Mouse (Mus musculus) intestine, postnatal 0 days (tissue): ENCODE measurements at regions not wholly inside any gene's neighbourhood (a gene's known extent, or its start where the extent isn't known, plus 50 kb on each side); places are given as distances from the start of the nearest gene placed in this dataset.

Experiments
- ATAC-seq: fragments of 200-750 bp; cut with Nextera tagmentation; 2 replicates; pipeline ENCODE4 v1.8.0; 2017; ENCODE audit warnings: mild to moderate bottlenecking, moderate TSS enrichment, moderate library complexity
- H3K27ac ChIP-seq: fragments of 300-500 bp; sonication (generic); 2 replicates; pipeline ENCODE4 v1.5.1; 2014; ENCODE audit warnings: mild to moderate bottlenecking, low read depth, low read length, moderate library complexity
- H3K27me3 ChIP-seq: fragments of 300-500 bp; sonication (generic); replicated peaks from 2 replicates; pipeline ENCODE4 v1.6.1; 2014; ENCODE audit warnings: low read length, mixed read lengths; ENCODE audit not compliant: control insufficient read depth, insufficient read depth
- H3K36me3 ChIP-seq: fragments of 300-500 bp; sonication (generic); 2 replicates; pipeline ENCODE4 v1.6.1; 2014; ENCODE audit warnings: mild to moderate bottlenecking, moderate library complexity; ENCODE audit not compliant: control insufficient read depth, insufficient read depth
- H3K4me1 ChIP-seq: fragments of 300-500 bp; sonication (generic); replicated peaks from 2 replicates; pipeline ENCODE4 v1.6.1; 2014; ENCODE audit warnings: antibody characterized with exemption, low read length, mixed read lengths; ENCODE audit not compliant: control insufficient read depth, insufficient read depth
- H3K4me2 ChIP-seq: fragments of 300-500 bp; sonication (generic); replicated peaks from 2 replicates; pipeline ENCODE4 v1.6.1; 2014; ENCODE audit warnings: low read depth, mild to moderate bottlenecking, moderate library complexity
- H3K4me3 ChIP-seq: fragments of 300-500 bp; sonication (generic); 2 replicates; pipeline ENCODE4 v1.5.1; 2014; ENCODE audit warnings: low read depth, low read length
- H3K9ac ChIP-seq: fragments of 300-500 bp; sonication (generic); 2 replicates; pipeline ENCODE4 v1.6.1; 2014; ENCODE audit warnings: mild to moderate bottlenecking, low read depth, low read length
- H3K9me3 ChIP-seq: fragments of 300-500 bp; sonication (generic); 2 replicates; pipeline ENCODE4 v1.6.1; 2016; ENCODE audit warnings: mixed run types; ENCODE audit not compliant: control insufficient read depth
- CTCF ChIP-seq: sonication (generic); IDR thresholded peaks from 2 replicates; pipeline ENCODE4 v1.5.1; 2016; ENCODE audit warnings: low read depth, mild to moderate bottlenecking, control low read depth, antibody characterized with exemption, moderate library complexity
- WGBS: fragments of 180-500 bp; shearing (Covaris S2); extraction: QIAGEN DNeasy Blood & Tissue Kit; methylation state at CpG from one replicate; pipeline ENCODE4 v1.1.7; 2014; 5-methylcytosine and 5-hydroxymethylcytosine counted together

DNA sequence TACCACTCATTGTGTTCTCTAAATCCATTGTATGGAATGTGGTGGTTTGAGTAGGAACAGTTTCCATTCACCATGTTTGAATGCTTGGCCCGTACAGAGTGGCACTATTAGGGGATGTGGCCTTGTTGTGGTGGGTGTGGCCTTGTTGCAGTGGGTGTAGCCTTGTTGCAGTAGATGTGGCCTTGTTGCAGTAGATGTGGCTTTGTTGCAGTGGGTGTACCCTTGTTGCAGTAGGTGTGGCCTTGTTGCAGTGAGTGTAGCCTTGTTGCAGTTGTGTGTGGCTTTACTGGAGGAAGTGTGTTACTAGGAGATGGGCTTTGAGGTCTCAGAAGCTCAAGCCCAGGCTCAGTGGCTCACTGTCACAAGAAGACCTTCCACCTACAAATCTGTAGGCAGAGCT, 64.4 kb upstream of the Plxnc1 start:
- 96% methylated on average over 1 of the region's 1 CpGs for WGBS
- H3K36me3 ChIP-seq: no peaks in the 10 kb centered on the region
- H3K4me3 ChIP-seq: no peak overlapping the region
- H3K4me2 ChIP-seq: no peak overlapping the region
- ATAC-seq: no peak
- no peaks in the 10 kb centered on the region for H3K9me3 ChIP-seq
- no peak for TF ChIP-seq CTCF
- H3K4me1 ChIP-seq: no peaks in the 10 kb centered on the region
- no peaks in the 10 kb centered on the region for H3K27me3 ChIP-seq
- H3K9ac ChIP-seq: no peak overlapping the region
- H3K27ac ChIP-seq: no peak overlapping the region

DNA sequence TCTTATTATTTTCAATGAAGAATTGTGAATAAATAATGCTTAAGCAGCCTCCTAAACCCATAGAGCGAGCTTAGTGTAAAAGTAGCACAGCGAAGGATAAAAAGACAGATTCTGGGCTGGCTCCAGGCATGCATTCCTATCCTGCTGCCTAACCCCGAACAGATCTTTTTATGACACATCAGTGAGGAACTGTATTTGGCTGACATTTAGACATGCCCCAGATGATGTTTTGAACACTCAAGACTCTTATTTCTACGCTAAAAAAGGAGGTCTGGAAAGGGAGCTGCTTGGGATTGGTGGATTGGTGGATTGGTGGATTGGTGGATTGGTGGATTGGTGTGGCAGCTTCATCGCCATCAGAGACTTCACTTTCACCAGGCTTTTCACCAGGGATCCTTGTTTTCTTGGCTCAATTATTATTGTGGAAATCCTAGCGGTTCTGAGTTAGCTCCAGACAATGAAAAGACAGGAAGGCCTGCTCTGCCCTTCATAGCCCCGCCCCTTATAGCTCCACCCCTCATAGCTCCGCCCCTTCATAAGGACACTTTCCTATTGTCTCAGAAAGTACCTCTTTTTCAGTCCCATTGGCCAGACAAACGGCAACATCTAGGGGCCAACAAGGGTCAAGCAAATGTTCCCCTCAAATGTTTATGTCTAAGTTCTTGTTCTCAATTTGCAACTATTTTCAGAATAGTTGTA, 59.6 kb upstream of the Plxnc1 start:
- TF ChIP-seq CTCF: no peak
- Histone ChIP-seq H3K36me3 (no peaks in the 10 kb centered on the region), H3K9me3 (no peaks in the 10 kb centered on the region), H3K4me3 (no peak overlapping the region), H3K4me1 (no peaks in the 10 kb centered on the region; the same call in 1 of the 2 replicates), H3K27me3 (no peaks in the 10 kb centered on the region), H3K9ac (no peak overlapping the region), H3K27ac (no peak overlapping the region), H3K4me2 (no peak overlapping the region)
- WGBS: 68% methylated on average over 9 of the region's 9 CpGs
- no peak for ATAC-seq

- Histone ChIP-seq H3K4me2 (no peak overlapping the region), H3K27me3 (no peaks in the 10 kb centered on the region), H3K9ac (no peak overlapping the region), H3K4me1 (no peaks in the 10 kb centered on the region; the same call in 1 of the 2 replicates), H3K36me3 (no peaks in the 10 kb centered on the region), H3K4me3 (no peak overlapping the region), H3K27ac (peak overlapping the region; percentile 21; the same call in 1 of the 2 replicates), H3K9me3 (no peaks in the 10 kb centered on the region)
- no peak for ATAC-seq
- WGBS: 64% methylated on average over 7 of the region's 7 CpGs
- no peak for TF ChIP-seq CTCF
Observed at GRCm38 (mm10) chr10:95003621-95004020, 59.0 kb upstream of the Plxnc1 start.

DNA sequence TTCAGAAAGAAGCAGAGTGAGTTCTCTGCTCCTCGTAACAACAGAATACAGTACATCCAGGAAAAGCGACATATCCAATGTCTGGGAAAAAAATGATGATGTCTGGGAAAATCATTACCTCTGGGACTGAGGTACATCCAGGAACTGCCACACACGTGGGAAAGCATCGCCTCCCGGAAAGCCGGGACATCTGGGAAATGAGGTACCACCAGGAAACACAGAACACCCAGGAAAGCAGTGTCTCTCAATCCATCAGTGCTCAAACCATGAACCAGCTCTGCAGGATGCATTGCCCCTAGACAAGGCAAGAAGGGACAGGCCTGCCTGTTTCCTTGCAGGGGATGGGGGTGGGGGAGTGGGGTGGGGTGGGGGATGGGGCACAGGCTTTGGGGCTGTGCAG, 57.0 kb upstream of the Plxnc1 start:
- ATAC-seq: no peak
- Histone ChIP-seq H3K9me3 (no peaks in the 10 kb centered on the region), H3K36me3 (no peaks in the 10 kb centered on the region), H3K9ac (no peak overlapping the region), H3K4me1 (no peaks in the 10 kb centered on the region; the same call in 1 of the 2 replicates), H3K27ac (no peak overlapping the region), H3K27me3 (no peaks in the 10 kb centered on the region), H3K4me2 (no peak overlapping the region), H3K4me3 (no peak overlapping the region)
- no peak for TF ChIP-seq CTCF
- 68% methylated on average over 6 of the region's 6 CpGs for WGBS

- TF ChIP-seq CTCF: no peak
- no peak for ATAC-seq
- 41% methylated on average over 5 of the region's 5 CpGs for WGBS
- Histone ChIP-seq H3K9me3 (no peaks in the 10 kb centered on the region), H3K4me3 (no peak overlapping the region), H3K4me2 (no peak overlapping the region), H3K9ac (no peak overlapping the region), H3K4me1 (no peaks in the 10 kb centered on the region; the same call in 1 of the 2 replicates), H3K27ac (no peak overlapping the region), H3K36me3 (no peaks in the 10 kb centered on the region), H3K27me3 (no peaks in the 10 kb centered on the region)
Observed at GRCm38 (mm10) chr10:94999716-95000115, 55.1 kb upstream of the Plxnc1 start.
